In the genomic region with DNA sequence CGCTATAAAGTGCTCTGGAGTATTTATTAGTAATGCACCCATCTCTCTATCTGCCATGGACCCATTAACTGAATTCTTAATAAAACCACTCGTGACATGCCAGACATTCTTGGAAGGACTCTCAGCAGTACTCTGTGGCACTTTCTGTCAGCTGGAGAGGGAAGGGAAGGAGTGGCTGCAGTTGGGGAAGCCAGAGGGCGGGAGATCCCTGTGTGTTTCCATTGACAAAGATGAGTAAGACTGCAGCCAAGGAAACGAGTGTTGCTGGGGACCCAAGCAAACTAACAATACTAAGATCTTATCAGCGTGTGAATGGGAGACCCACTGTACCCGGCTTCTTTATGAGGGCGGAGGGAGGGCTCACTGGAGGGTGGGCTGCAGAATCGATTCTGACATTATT, we compare ENCODE assay signal across 8 mouse cellular contexts. TPM values are rescaled to one million over a fixed set of nuclear protein-coding genes. Genes with fewer than 3 reads are reported as not detected.
DNase-seq lines count a peak whose midpoint lies in the region; ATAC-seq and TF ChIP-seq lines count a peak whose summit lies in the region.

No protein-coding gene starts in this region.

- no peak for TF ChIP-seq EP300 in heart, postnatal 0 days (IDR thresholded peaks at IDR 0.05; ENCODE audit: low read depth)
- no peak for TF ChIP-seq EP300 in stomach, postnatal 0 days (optimal IDR thresholded peaks at IDR 0.05)

- peak overlapping the region; percentile 80 for H3K4me2 ChIP-seq in neural tube, embryonic 11.5 days (ENCODE audit: low read depth)
- peak overlapping the region; percentile 59 for H3K4me2 ChIP-seq in heart, postnatal 0 days (ENCODE audit: low read depth, low read length)
- peak overlapping the region; percentile 74 for H3K4me2 ChIP-seq in lung, embryonic 14.5 days
- no peak overlapping the region for H3K4me2 ChIP-seq in stomach, postnatal 0 days (replicated peaks; ENCODE audit: low read depth)

- H3K4me1 ChIP-seq in neural tube, embryonic 11.5 days (ENCODE audit: control insufficient read depth, insufficient read depth, low read length), result peaks cover 45% of the 10 kb centered on the region
- H3K4me1 ChIP-seq in heart, postnatal 0 days (ENCODE audit: control insufficient read depth, insufficient read depth), result peaks cover 43% of the 10 kb centered on the region
- H3K4me1 ChIP-seq in lung, embryonic 14.5 days (ENCODE audit: insufficient read depth), result peaks cover 18% of the 10 kb centered on the region; the same call in 1 of the 2 replicates
- peaks cover 7% of the 10 kb centered on the region; the same call in 1 of the 2 replicates for H3K4me1 ChIP-seq in stomach, postnatal 0 days (replicated peaks; ENCODE audit: control insufficient read depth, insufficient read depth)

- no peaks in the 10 kb centered on the region for H3K27me3 ChIP-seq in neural tube, embryonic 11.5 days (ENCODE audit: control insufficient read depth, insufficient read depth, low read length)
- H3K27me3 ChIP-seq in heart, postnatal 0 days (ENCODE audit: control insufficient read depth, insufficient read depth, low read length), result no peaks in the 10 kb centered on the region
- no peaks in the 10 kb centered on the region for H3K27me3 ChIP-seq in lung, embryonic 14.5 days (ENCODE audit: insufficient read depth, low read length)
- H3K27me3 ChIP-seq in stomach, postnatal 0 days (ENCODE audit: control insufficient read depth, insufficient read depth, low read length), result no peaks in the 10 kb centered on the region

- peak overlapping the region; percentile 86 for H3K27ac ChIP-seq in neural tube, embryonic 11.5 days (ENCODE audit: low read depth, low read length)
- no peak overlapping the region for H3K27ac ChIP-seq in heart, postnatal 0 days (ENCODE audit: low read depth)
- H3K27ac ChIP-seq in lung, embryonic 14.5 days (ENCODE audit: low read depth), result no peak overlapping the region
- no peak overlapping the region for H3K27ac ChIP-seq in stomach, postnatal 0 days (replicated peaks)

- no peaks in the 10 kb centered on the region for H3K36me3 ChIP-seq in neural tube, embryonic 11.5 days (ENCODE audit: control insufficient read depth, insufficient read depth, low read length)
- no peaks in the 10 kb centered on the region for H3K36me3 ChIP-seq in heart, postnatal 0 days (replicated peaks; ENCODE audit: control insufficient read depth, insufficient read depth, low read length)
- H3K36me3 ChIP-seq in lung, embryonic 14.5 days (ENCODE audit: insufficient read depth), result no peaks in the 10 kb centered on the region
- H3K36me3 ChIP-seq in stomach, postnatal 0 days (ENCODE audit: control insufficient read depth, insufficient read depth, low read length), result no peaks in the 10 kb centered on the region

- DNase-seq in neural tube, embryonic 11.5 days (ENCODE audit: low spot score), result no peak
- no peak for DNase-seq in neural tube, embryonic 10.5 days (ENCODE audit: extremely low spot score, low spot score)
- DNase-seq in heart, postnatal 0 days (ENCODE audit: low spot score), result no peak
- DNase-seq in lung, embryonic 14.5 days, result peak; percentile 30
- no peak for DNase-seq in stomach, postnatal 0 days (ENCODE audit: low spot score)
- DNase-seq in cerebellum, adult 11-12 months, result no peak
- DNase-seq in gastrocnemius, postnatal 4 days (ENCODE audit: low spot score in 2 of 2), result no peak
- DNase-seq in frontal cortex, postnatal 25 days (ENCODE audit: low spot score in 2 of 2), result no peak

- H3K9me3 ChIP-seq in neural tube, embryonic 11.5 days (ENCODE audit: control insufficient read depth, low read length), result no peaks in the 10 kb centered on the region
- no peaks in the 10 kb centered on the region for H3K9me3 ChIP-seq in heart, postnatal 0 days (replicated peaks; ENCODE audit: control insufficient read depth, low read length)
- no peaks in the 10 kb centered on the region for H3K9me3 ChIP-seq in lung, embryonic 14.5 days (ENCODE audit: low read depth, low read length)
- no peaks in the 10 kb centered on the region for H3K9me3 ChIP-seq in stomach, postnatal 0 days (ENCODE audit: control insufficient read depth, low read length)

- TF ChIP-seq CTCF in heart, postnatal 0 days (IDR thresholded peaks at IDR 0.05; ENCODE audit: low read depth), result no peak
- TF ChIP-seq CTCF in lung, embryonic 14.5 days (IDR thresholded peaks at IDR 0.05; ENCODE audit: low read depth), result no peak
- TF ChIP-seq CTCF in stomach, postnatal 0 days (IDR thresholded peaks at IDR 0.05; ENCODE audit: low read depth), result peak; percentile 24; the same call in 1 of the 2 replicates

- ATAC-seq in neural tube, embryonic 11.5 days (ENCODE audit: insufficient read depth, low FRiP score, low TSS enrichment), result no peak
- ATAC-seq in heart, postnatal 0 days (ENCODE audit: insufficient read depth, low read depth), result no peak
- ATAC-seq in lung, embryonic 14.5 days (ENCODE audit: insufficient read depth), result no peak
- ATAC-seq in stomach, postnatal 0 days (ENCODE audit: low FRiP score, low TSS enrichment), result no peak

- H3K4me3 ChIP-seq in neural tube, embryonic 11.5 days (ENCODE audit: low read depth, low read length), result peak overlapping the region; percentile 93
- peak overlapping the region; percentile 93 for H3K4me3 ChIP-seq in heart, postnatal 0 days (ENCODE audit: low read depth, low read length)
- peak overlapping the region; percentile 87 for H3K4me3 ChIP-seq in lung, embryonic 14.5 days (ENCODE audit: low read depth, low read length)
- H3K4me3 ChIP-seq in stomach, postnatal 0 days (ENCODE audit: low read depth, low read length), result no peak overlapping the region

- 33% methylated on average over 8 of the region's 8 CpGs for WGBS in neural tube, embryonic 11.5 days
- WGBS in heart, postnatal 0 days, result 45% methylated on average over 8 of the region's 8 CpGs
- 53% methylated on average over 8 of the region's 8 CpGs for WGBS in lung, embryonic 14.5 days
- 59% methylated on average over 8 of the region's 8 CpGs for WGBS in stomach, postnatal 0 days

- peak overlapping the region; percentile 15 for H3K9ac ChIP-seq in neural tube, embryonic 11.5 days (ENCODE audit: low read length)
- no peak overlapping the region; the same call in 1 of the 2 replicates for H3K9ac ChIP-seq in heart, postnatal 0 days (replicated peaks; ENCODE audit: low read depth, low read length)
- 0 out of 2 replicates have a peak overlapping the region, but pooled peaks have one; percentile 9 for H3K9ac ChIP-seq in lung, embryonic 14.5 days
- no peak overlapping the region for H3K9ac ChIP-seq in stomach, postnatal 0 days (ENCODE audit: low read length)

RNA-seq across cellular contexts. Expression of gene Cemip2, which starts 2.5 kb away (rescaled TPM):
- polyA plus RNA-seq in neural tube, embryonic 11.5 days (2014; fragmentation: Nextera tagmentation; extraction: Ambion mirVana), result 99.9 and 108 TPM in 2 replicates
- total RNA-seq in heart, postnatal 0 days (2014; rRNA removed; ENCODE audit: low replicate concordance), result 55.8 and 58.8 TPM in 2 replicates
- polyA plus RNA-seq in heart, postnatal 0 days (2015; fragmentation: Nextera tagmentation; extraction: Ambion mirVana), result 19.1 and 20.2 TPM in 2 replicates
- 31.5 and 32.3 TPM in 2 replicates for polyA plus RNA-seq in lung, embryonic 14.5 days (2014; fragmentation: Nextera tagmentation; extraction: Ambion mirVana)
- 5.5 and 5.8 TPM in 2 replicates for polyA plus RNA-seq in stomach, postnatal 0 days (2015; fragmentation: Nextera tagmentation; extraction: Ambion mirVana)
- total RNA-seq in gastrocnemius, postnatal 4 days (2021), result 10 to 100 TPM; 19.8 to 22.5 TPM

Comparison
In these comparisons a context has a peak if more than half of its experiments do, and no peak if none do; other contexts are left out.
1. H3K9ac ChIP-seq: peak in neural tube, embryonic 11.5 days (single experiment) and lung, embryonic 14.5 days (single experiment); none in heart, postnatal 0 days (single experiment) and stomach, postnatal 0 days (single experiment).